Mouse (Mus musculus): ENCODE data around the gene Gpr137.

GRCm38 (mm10) chr19:6936299-6936698 is 6.0 kb downstream of the Gpr137 start:
- no peak for TF ChIP-seq POLR2A (IDR thresholded peaks at IDR 0.05; ENCODE audit: borderline replicate concordance, insufficient read depth, low read length)
- no peak for TF ChIP-seq CTCF (IDR thresholded peaks at IDR 0.05; ENCODE audit: borderline replicate concordance, insufficient read depth, low read depth, low read length)

Data from cerebellum, adult 2 months (tissue).